Mouse (Mus musculus) myocyte (in vitro differentiated cells): ENCODE data around the gene Grb10. TPM values are rescaled to one million over a fixed set of nuclear protein-coding genes. Genes with fewer than 3 reads are reported as not detected.

Source experiments
- H3K27me3 ChIP-seq: one replicate; pipeline ENCODE4 v1.6.1; 2011; ENCODE audit not compliant: control insufficient read depth, insufficient read depth, insufficient read length
- H3K36me3 ChIP-seq: one replicate; pipeline ENCODE4 v1.6.1; 2011; ENCODE audit not compliant: control insufficient read depth, insufficient read depth
- H3K4me2 ChIP-seq: one replicate; pipeline ENCODE4 v1.6.1; 2011; ENCODE audit warnings: low read depth, control low read depth
- H3K4me3 ChIP-seq: one replicate; pipeline ENCODE4 v1.5.1; 2011; ENCODE audit warnings: mild to moderate bottlenecking, control low read depth, moderate library complexity
- H3K79me2 ChIP-seq: one replicate; pipeline ENCODE4 v1.6.1; 2011; ENCODE audit not compliant: control insufficient read depth, insufficient read depth
- H3ac ChIP-seq: one replicate; pipeline ENCODE4 v1.6.1; 2011; ENCODE audit not compliant: control insufficient read depth, insufficient read length
- CEBPB ChIP-seq: IDR thresholded peaks from 2 replicates; pipeline ENCODE4 v1.6.1; 2011; ENCODE audit warnings: mild to moderate bottlenecking, moderate library complexity; ENCODE audit not compliant: poor library complexity, insufficient read depth, severe bottlenecking
- E2F4 ChIP-seq: IDR thresholded peaks from one replicate; pipeline ENCODE4 v1.6.1; 2011; ENCODE audit warnings: mild to moderate bottlenecking, control low read depth, moderate library complexity; ENCODE audit not compliant: insufficient read depth
- MAX ChIP-seq: IDR thresholded peaks from one replicate; pipeline ENCODE4 v1.6.1; 2011; ENCODE audit warnings: low read depth, mild to moderate bottlenecking, control low read depth
- MYOD1 ChIP-seq, 3 experiments: IDR thresholded peaks; one replicate each; pipeline ENCODE4 v1.6.1; 2011; ENCODE audit warnings: control low read depth in 2 of 3, low read depth in 2 of 3, mild to moderate bottlenecking in 2 of 3, moderate library complexity in 1 of 3; ENCODE audit not compliant: insufficient read length in 2 of 3, control insufficient read depth in 1 of 3
- MYOG ChIP-seq, 3 experiments: IDR thresholded peaks; one replicate each; pipeline ENCODE4 v1.6.1; 2011; ENCODE audit warnings: control low read depth in 2 of 3, low read depth in 2 of 3, mild to moderate bottlenecking in 2 of 3; ENCODE audit not compliant: insufficient read length in 2 of 3, control insufficient read depth in 1 of 3, insufficient read depth in 1 of 3
- POLR2A ChIP-seq: IDR thresholded peaks from one replicate; pipeline ENCODE4 v1.6.1; 2011; ENCODE audit warnings: low read depth, mild to moderate bottlenecking, control low read depth, moderate library complexity; ENCODE audit not compliant: insufficient read length
- POLR2AphosphoS2 ChIP-seq: IDR thresholded peaks from one replicate; pipeline ENCODE4 v1.6.1; 2011; ENCODE audit warnings: low read depth, control low read depth; ENCODE audit not compliant: insufficient read length
- REST ChIP-seq: IDR thresholded peaks from one replicate; pipeline ENCODE4 v1.6.1; 2011; ENCODE audit warnings: mild to moderate bottlenecking, control low read depth, moderate library complexity; ENCODE audit not compliant: insufficient read depth, insufficient read length
- SRF ChIP-seq: IDR thresholded peaks from one replicate; pipeline ENCODE4 v1.6.1; 2011; ENCODE audit warnings: low read depth; ENCODE audit not compliant: control insufficient read depth, insufficient read length
- TCF12 ChIP-seq: IDR thresholded peaks from one replicate; pipeline ENCODE4 v1.6.1; 2011; ENCODE audit warnings: mild to moderate bottlenecking, control low read depth; ENCODE audit not compliant: poor library complexity, insufficient read depth, severe bottlenecking
- TCF3 ChIP-seq: IDR thresholded peaks from one replicate; pipeline ENCODE4 v1.6.1; 2011; ENCODE audit warnings: low read depth, control low read depth; ENCODE audit not compliant: insufficient read length
- USF1 ChIP-seq: IDR thresholded peaks from one replicate; pipeline ENCODE4 v1.6.1; 2011; ENCODE audit warnings: low read depth, mild to moderate bottlenecking, control low read depth, moderate library complexity
- polyA plus RNA-seq: library from polyadenylated mRNA; unstranded; fragments of >200 nt; fragmentation: generic; extraction: Trizol; gene quantifications from one replicate; pipeline ENCODE4 v1.2.1, GENCODE M21; 2012; ENCODE audit warnings: missing spikeins

Grb10 gene
- polyA plus RNA-seq, 1 experiment = 0.59 TPM

GRCm38 (mm10) chr11:11930527-11930926 lies 108.0 kb downstream of the Grb10 start:
- Histone ChIP-seq H3K4me3 (no peak overlapping the region), H3K36me3 (no peaks in the 10 kb centered on the region), H3ac (no peak overlapping the region), H3K4me2 (no peak overlapping the region), H3K27me3 (no peaks in the 10 kb centered on the region), H3K79me2 (no peaks in the 10 kb centered on the region)
- no peak for TF ChIP-seq SRF
- TF ChIP-seq POLR2AphosphoS2 = no peak
- no peak for TF ChIP-seq TCF12
- no peak for TF ChIP-seq MYOG (IDR thresholded peaks at IDR 0.05; ENCODE audit: control insufficient read depth in 1 of 3, insufficient read depth in 1 of 3, insufficient read length in 2 of 3, low read depth in 2 of 3)
- no peak for TF ChIP-seq CEBPB
- TF ChIP-seq USF1 = no peak
- no peak for TF ChIP-seq POLR2A
- TF ChIP-seq E2F4 = no peak
- TF ChIP-seq REST = no peak
- TF ChIP-seq MYOD1 (IDR thresholded peaks at IDR 0.05; ENCODE audit: control insufficient read depth in 1 of 3, insufficient read length in 2 of 3, low read depth in 2 of 3) = no peak
- TF ChIP-seq MAX = no peak
- no peak for TF ChIP-seq TCF3

- no peak overlapping the region for H3ac ChIP-seq
- H3K79me2 ChIP-seq = no peaks in the 10 kb centered on the region
- H3K4me2 ChIP-seq = no peak overlapping the region
- TF ChIP-seq TCF3 = no peak
- TF ChIP-seq MAX = no peak
- no peak for TF ChIP-seq POLR2A
- no peak for TF ChIP-seq MYOD1 (IDR thresholded peaks at IDR 0.05; ENCODE audit: control insufficient read depth in 1 of 3, insufficient read length in 2 of 3, low read depth in 2 of 3)
- no peak for TF ChIP-seq CEBPB
- no peak for TF ChIP-seq USF1
- no peak for TF ChIP-seq SRF
- TF ChIP-seq MYOG (IDR thresholded peaks at IDR 0.05; ENCODE audit: control insufficient read depth in 1 of 3, insufficient read depth in 1 of 3, insufficient read length in 2 of 3, low read depth in 2 of 3) = no peak
- no peak for TF ChIP-seq E2F4
- no peak for TF ChIP-seq TCF12
- no peak for TF ChIP-seq REST
- no peak for TF ChIP-seq POLR2AphosphoS2
- H3K4me3 ChIP-seq = no peak overlapping the region
- no peaks in the 10 kb centered on the region for H3K27me3 ChIP-seq
- no peaks in the 10 kb centered on the region for H3K36me3 ChIP-seq
Observed at GRCm38 (mm10) chr11:11929059-11929458, 109.4 kb downstream of the Grb10 start.

DNA sequence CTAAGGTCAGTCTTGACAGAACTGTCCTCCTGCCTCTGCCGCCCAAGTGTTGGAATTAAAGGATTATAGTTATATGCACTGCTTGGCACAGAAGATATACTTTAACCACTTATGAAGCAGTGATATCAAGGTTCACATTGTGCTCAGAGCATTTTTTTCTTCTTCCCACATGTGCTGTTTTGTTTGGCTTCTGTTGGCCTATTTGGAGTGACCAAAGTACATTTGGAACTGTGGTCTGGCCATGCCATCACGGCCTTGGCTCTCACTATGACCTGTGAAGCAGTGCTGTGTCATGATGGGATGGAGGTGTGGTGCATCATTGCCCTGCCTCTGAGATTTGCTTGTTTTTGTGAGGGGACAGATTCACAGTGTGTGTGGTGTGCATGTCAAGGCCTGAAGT lies 109.9 kb downstream of the Grb10 start:
- Histone ChIP-seq H3K4me2 (no peak overlapping the region), H3K4me3 (no peak overlapping the region), H3ac (no peak overlapping the region), H3K36me3 (no peaks in the 10 kb centered on the region), H3K79me2 (no peaks in the 10 kb centered on the region), H3K27me3 (no peaks in the 10 kb centered on the region)
- no peak for TF ChIP-seq TCF12

GRCm38 (mm10) chr11:11923900-11924299 lies 114.6 kb downstream of the Grb10 start:
- Histone ChIP-seq H3K4me2 (no peak overlapping the region), H3ac (no peak overlapping the region), H3K27me3 (no peaks in the 10 kb centered on the region), H3K36me3 (no peaks in the 10 kb centered on the region), H3K4me3 (no peak overlapping the region), H3K79me2 (no peaks in the 10 kb centered on the region)
- no peak for TF ChIP-seq TCF3
- TF ChIP-seq POLR2A = no peak
- no peak for TF ChIP-seq CEBPB
- TF ChIP-seq SRF = no peak
- no peak for TF ChIP-seq E2F4
- TF ChIP-seq MAX = no peak
- TF ChIP-seq POLR2AphosphoS2 = no peak
- TF ChIP-seq REST = no peak
- no peak for TF ChIP-seq USF1
- no peak for TF ChIP-seq MYOD1 (IDR thresholded peaks at IDR 0.05; ENCODE audit: control insufficient read depth in 1 of 3, insufficient read length in 2 of 3, low read depth in 2 of 3)
- no peak for TF ChIP-seq MYOG (IDR thresholded peaks at IDR 0.05; ENCODE audit: control insufficient read depth in 1 of 3, insufficient read depth in 1 of 3, insufficient read length in 2 of 3, low read depth in 2 of 3)
- no peak for TF ChIP-seq TCF12

DNA sequence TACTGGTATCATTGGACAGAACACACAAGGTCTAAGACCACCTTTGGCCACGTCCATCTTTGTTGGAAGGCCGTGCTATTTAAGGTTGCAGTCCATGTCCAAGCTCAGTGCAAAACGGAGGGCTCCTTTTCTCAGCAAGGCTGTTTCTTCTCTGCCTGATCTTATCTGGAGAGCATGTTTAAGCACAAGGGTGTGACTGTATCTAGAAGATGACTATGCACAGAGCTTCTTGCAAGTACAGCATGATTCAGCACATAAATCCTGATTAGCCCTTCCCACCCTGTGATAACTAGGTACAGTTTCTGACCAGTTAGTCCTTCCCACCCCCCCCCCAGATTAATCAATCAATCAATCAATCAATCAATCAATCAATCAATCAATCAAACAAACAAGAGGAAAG lies 115.1 kb downstream of the Grb10 start:
- Histone ChIP-seq H3ac (no peak overlapping the region), H3K4me3 (no peak overlapping the region), H3K79me2 (no peaks in the 10 kb centered on the region), H3K36me3 (no peaks in the 10 kb centered on the region), H3K27me3 (no peaks in the 10 kb centered on the region), H3K4me2 (no peak overlapping the region)
- TF ChIP-seq SRF = no peak
- no peak for TF ChIP-seq E2F4
- no peak for TF ChIP-seq CEBPB
- no peak for TF ChIP-seq POLR2AphosphoS2
- TF ChIP-seq MYOD1 (IDR thresholded peaks at IDR 0.05; ENCODE audit: control insufficient read depth in 1 of 3, insufficient read length in 2 of 3, low read depth in 2 of 3) = no peak
- no peak for TF ChIP-seq USF1
- no peak for TF ChIP-seq MYOG (IDR thresholded peaks at IDR 0.05; ENCODE audit: control insufficient read depth in 1 of 3, insufficient read depth in 1 of 3, insufficient read length in 2 of 3, low read depth in 2 of 3)
- TF ChIP-seq POLR2A = no peak
- no peak for TF ChIP-seq REST
